Mouse (Mus musculus): ENCODE data around the gene Mrps5. TPM values are rescaled to one million over a fixed set of nuclear protein-coding genes. Genes with fewer than 3 reads are reported as not detected.

Gene Mrps5
- total and polyA plus RNA-seq, 3 experiments = 124 to 1,057 (median 124) TPM

- no peak overlapping the region for H3K9ac ChIP-seq (ENCODE audit: control insufficient read depth, low read depth, low read length, poor library complexity, severe bottlenecking)
- H3K27me3 ChIP-seq (ENCODE audit: control insufficient read depth in 1 of 2, insufficient read depth in 2 of 2, low read length in 2 of 2) = peaks cover 3 to 11% of the 10 kb centered on the region in 2 experiments
- H3K4me1 ChIP-seq (ENCODE audit: control insufficient read depth in 1 of 2, insufficient read depth in 2 of 2, low read length in 2 of 2) = no peaks in the 10 kb centered on the region
- no peak overlapping the region for H3K27ac ChIP-seq (ENCODE audit: control insufficient read depth, low read depth, low read length)
- no peaks in the 10 kb centered on the region for H3K9me3 ChIP-seq (replicated peaks; ENCODE audit: insufficient read depth, low read length)
- TF ChIP-seq CTCF (IDR thresholded peaks at IDR 0.05 in 2 of 3, conservative IDR thresholded peaks at IDR 0.05 in 1 of 3; ENCODE audit: control insufficient read depth in 1 of 3, insufficient read depth in 1 of 3, low read depth in 2 of 3, low read length in 3 of 3, poor library complexity in 1 of 3, severe bottlenecking in 1 of 3) (no peak), CHD2 (IDR thresholded peaks at IDR 0.05; ENCODE audit: low read length) (no peak)
- H3K79me2 ChIP-seq (ENCODE audit: control insufficient read depth, insufficient read depth, low read length, poor library complexity) = no peaks in the 10 kb centered on the region
- no peaks in the 10 kb centered on the region for H3K36me3 ChIP-seq (ENCODE audit: control insufficient read depth in 1 of 2, insufficient read depth in 2 of 2, low read length in 2 of 2)
- DNase-seq (ENCODE audit: low read depth, low spot score) = no peak
- H3K4me3 ChIP-seq (ENCODE audit: control insufficient read depth in 1 of 2, insufficient read depth in 1 of 2, low read depth in 2 of 2, low read length in 2 of 2) = no peak overlapping the region
These were observed 48.6 kb downstream of the Mrps5 start for GRCm38 (mm10) chr2:127635581-127635980.

DNA sequence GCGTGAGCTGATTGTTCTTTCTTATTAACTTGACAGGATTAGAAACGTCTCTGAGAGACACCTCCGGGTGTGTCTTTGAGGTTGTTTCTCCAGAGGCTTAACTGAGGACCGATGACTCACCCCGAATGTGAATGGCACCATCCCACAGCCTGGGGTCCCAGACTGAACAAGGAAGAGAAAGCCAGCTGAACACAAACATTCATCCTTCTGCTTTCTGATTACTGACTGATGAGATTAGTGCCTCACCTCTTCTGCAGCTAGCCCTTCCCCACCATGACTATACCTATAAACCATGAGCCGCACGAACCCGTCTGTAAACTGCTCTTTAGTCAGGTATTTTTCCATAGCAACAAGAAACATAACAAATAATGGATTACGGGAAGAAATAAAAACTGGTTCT, 52.0 kb downstream of the Mrps5 start:
- no peaks in the 10 kb centered on the region for H3K36me3 ChIP-seq (ENCODE audit: control insufficient read depth in 1 of 2, insufficient read depth in 2 of 2, low read length in 2 of 2)
- no peaks in the 10 kb centered on the region for H3K79me2 ChIP-seq (ENCODE audit: control insufficient read depth, insufficient read depth, low read length, poor library complexity)
- H3K4me1 ChIP-seq (ENCODE audit: control insufficient read depth in 1 of 2, insufficient read depth in 2 of 2, low read length in 2 of 2) = no peaks in the 10 kb centered on the region
- DNase-seq (ENCODE audit: low read depth, low spot score) = no peak
- TF ChIP-seq ZC3H11A (IDR thresholded peaks at IDR 0.05; ENCODE audit: low read depth, low read length) (no peak), CTCF (IDR thresholded peaks at IDR 0.05 in 2 of 3, conservative IDR thresholded peaks at IDR 0.05 in 1 of 3; ENCODE audit: control insufficient read depth in 1 of 3, insufficient read depth in 1 of 3, low read depth in 2 of 3, low read length in 3 of 3, poor library complexity in 1 of 3, severe bottlenecking in 1 of 3) (no peak), JUND (IDR thresholded peaks at IDR 0.05; ENCODE audit: low read depth, low read length) (no peak), GABPA (IDR thresholded peaks at IDR 0.05; ENCODE audit: low read depth, low read length) (no peak), TBP (IDR thresholded peaks at IDR 0.05; ENCODE audit: low read depth, low read length) (no peak), POLR2AphosphoS5 (IDR thresholded peaks at IDR 0.05; ENCODE audit: borderline replicate concordance, low read depth, low read length) (no peak), SIN3A (IDR thresholded peaks at IDR 0.05; ENCODE audit: low read length) (no peak), SMC3 (IDR thresholded peaks at IDR 0.05; ENCODE audit: low read depth, low read length) (no peak)
- H3K27ac ChIP-seq (ENCODE audit: control insufficient read depth, low read depth, low read length) = no peak overlapping the region
- no peak overlapping the region for H3K4me3 ChIP-seq (ENCODE audit: control insufficient read depth in 1 of 2, insufficient read depth in 1 of 2, low read depth in 2 of 2, low read length in 2 of 2)
- peaks cover 2 to 13% of the 10 kb centered on the region in 2 experiments for H3K27me3 ChIP-seq (ENCODE audit: control insufficient read depth in 1 of 2, insufficient read depth in 2 of 2, low read length in 2 of 2)
- H3K9me3 ChIP-seq (replicated peaks; ENCODE audit: insufficient read depth, low read length) = no peaks in the 10 kb centered on the region
- no peak overlapping the region for H3K9ac ChIP-seq (ENCODE audit: control insufficient read depth, low read depth, low read length, poor library complexity, severe bottlenecking)

- no peaks in the 10 kb centered on the region for H3K79me2 ChIP-seq (ENCODE audit: control insufficient read depth, insufficient read depth, low read length, poor library complexity)
- no peak overlapping the region for H3K27ac ChIP-seq (ENCODE audit: control insufficient read depth, low read depth, low read length)
- H3K4me3 ChIP-seq (ENCODE audit: control insufficient read depth in 1 of 2, insufficient read depth in 1 of 2, low read depth in 2 of 2, low read length in 2 of 2) = no peak overlapping the region
- DNase-seq (ENCODE audit: low read depth, low spot score) = no peak
- H3K9me3 ChIP-seq (replicated peaks; ENCODE audit: insufficient read depth, low read length) = no peaks in the 10 kb centered on the region
- no peaks in the 10 kb centered on the region for H3K36me3 ChIP-seq (ENCODE audit: control insufficient read depth in 1 of 2, insufficient read depth in 2 of 2, low read length in 2 of 2)
- TF ChIP-seq ETS1 (IDR thresholded peaks at IDR 0.05; ENCODE audit: low read depth, low read length) = no peak
- TF ChIP-seq POLR2AphosphoS5 (IDR thresholded peaks at IDR 0.05; ENCODE audit: borderline replicate concordance, low read depth, low read length) = no peak
- no peak for TF ChIP-seq GABPA (IDR thresholded peaks at IDR 0.05; ENCODE audit: low read depth, low read length)
- TF ChIP-seq ZNF384 (IDR thresholded peaks at IDR 0.05; ENCODE audit: low read depth, low read length) = no peak
- H3K4me1 ChIP-seq (ENCODE audit: control insufficient read depth in 1 of 2, insufficient read depth in 2 of 2, low read length in 2 of 2) = no peaks in the 10 kb centered on the region
- H3K9ac ChIP-seq (ENCODE audit: control insufficient read depth, low read depth, low read length, poor library complexity, severe bottlenecking) = no peak overlapping the region
- H3K27me3 ChIP-seq (ENCODE audit: control insufficient read depth in 1 of 2, insufficient read depth in 2 of 2, low read length in 2 of 2) = peaks cover 3 to 10% of the 10 kb centered on the region in 2 experiments; a peak in 3 of 4 replicates
These were observed 57.0 kb downstream of the Mrps5 start for GRCm38 (mm10) chr2:127643728-127644704.

Data from MEL (cell line).